Mouse (Mus musculus): ENCODE measurements around the gene Pcyt1b. TPM values are rescaled to one million over a fixed set of nuclear protein-coding genes. Genes with fewer than 3 reads are reported as not detected.

Pcyt1b gene
- polyA plus RNA-seq, 1 experiment: 0.28 TPM

Other genes with a start within 250 kb of the Pcyt1b start
- gene Pola1, start 22.7 kb upstream of the Pcyt1b start, polyA plus RNA-seq (2012; ENCODE audit: insufficient read depth, insufficient read length, missing spikeins): 2.5 and 4.5 TPM in 2 replicates
- 1.9 and 2.3 TPM in 2 replicates for gene Pdk3, start 177.3 kb downstream of the Pcyt1b start, polyA plus RNA-seq (2012; ENCODE audit: insufficient read depth, insufficient read length, missing spikeins)

All from brown adipose tissue, adult 24 weeks (tissue).